Mouse (Mus musculus) layer of hippocampus, postnatal 10 days (tissue): ENCODE results near the gene Eif2ak3. TPM values are rescaled to one million over a fixed set of nuclear protein-coding genes. Genes with fewer than 3 reads are reported as not detected.

ENCODE experiments used
- DNase-seq, 2 experiments: peaks; one replicate each; pipeline ENCODE4 v3.0.0; 2021; ENCODE audit warnings: low spot score in 2 of 2
- total RNA-seq, 2 experiments: library from RNA; stranded (reverse); gene quantifications; 2 replicates each; pipeline ENCODE4 v1.2.3; 2021

Eif2ak3 gene
- total RNA-seq, 2 experiments from 2014 or later = 18.3 to 21.6 TPM

DNA sequence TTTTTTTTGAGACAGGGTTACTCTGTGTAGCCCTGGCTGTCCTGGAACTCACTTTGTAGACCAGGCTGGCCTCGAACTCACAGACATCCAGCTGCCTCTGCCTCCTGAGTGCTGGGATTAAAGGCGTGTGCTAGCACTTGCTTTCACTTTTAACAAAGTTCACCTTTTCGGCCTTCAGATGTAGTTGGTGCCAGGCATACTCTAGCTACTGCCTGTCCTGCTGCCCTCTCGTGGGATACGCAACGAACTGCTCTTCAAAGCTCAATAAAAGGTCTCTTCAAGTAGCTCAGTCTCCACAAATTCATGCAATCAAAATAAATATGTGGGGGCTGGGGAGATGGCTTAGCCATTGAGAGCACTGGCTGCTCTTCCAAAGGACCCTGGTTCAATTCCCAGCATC is 53.9 kb downstream of the Eif2ak3 start:
- no peak for DNase-seq

- DNase-seq = no peak
Measured at GRCm38 (mm10) chr6:70899594-70900003, 55.3 kb downstream of the Eif2ak3 start.

DNA sequence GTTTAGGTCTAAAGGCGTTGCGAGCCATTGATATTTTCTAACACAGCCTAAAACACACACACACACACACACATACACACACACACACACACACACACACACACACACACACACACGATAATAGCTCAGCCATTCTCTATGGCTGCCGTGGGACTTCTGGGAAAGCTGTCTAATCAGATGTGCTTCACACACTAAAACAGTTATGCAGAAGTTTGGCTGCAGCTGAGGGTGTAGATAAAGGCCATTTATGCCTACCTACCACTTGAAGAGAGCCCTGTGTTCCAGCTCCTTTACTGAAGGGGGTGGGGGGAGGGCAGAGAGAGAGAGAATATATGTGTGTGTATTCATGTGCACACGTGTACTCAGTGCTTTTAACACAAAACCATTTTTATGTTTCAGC is 59.4 kb downstream of the Eif2ak3 start:
- no peak for DNase-seq

DNA sequence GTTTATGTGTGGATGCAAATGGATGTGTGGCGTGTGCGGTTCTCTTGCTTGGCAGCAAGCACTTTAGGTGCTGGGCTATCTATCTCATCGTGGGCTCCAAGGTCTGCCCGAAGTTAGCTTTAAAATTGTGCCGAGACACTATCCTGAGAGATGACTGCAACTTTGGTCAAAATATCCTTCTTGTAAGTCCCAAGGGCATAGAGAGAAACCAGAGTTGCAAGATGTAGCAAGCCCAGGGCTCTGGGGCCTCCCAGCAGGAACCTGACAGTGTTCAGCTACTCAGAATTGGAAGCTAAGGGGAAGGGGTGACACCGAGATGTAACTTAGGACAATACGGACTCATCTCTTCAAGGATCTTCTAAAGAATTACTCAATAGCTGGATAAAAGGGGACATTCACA is 65.3 kb downstream of the Eif2ak3 start:
- no peak for DNase-seq

DNA sequence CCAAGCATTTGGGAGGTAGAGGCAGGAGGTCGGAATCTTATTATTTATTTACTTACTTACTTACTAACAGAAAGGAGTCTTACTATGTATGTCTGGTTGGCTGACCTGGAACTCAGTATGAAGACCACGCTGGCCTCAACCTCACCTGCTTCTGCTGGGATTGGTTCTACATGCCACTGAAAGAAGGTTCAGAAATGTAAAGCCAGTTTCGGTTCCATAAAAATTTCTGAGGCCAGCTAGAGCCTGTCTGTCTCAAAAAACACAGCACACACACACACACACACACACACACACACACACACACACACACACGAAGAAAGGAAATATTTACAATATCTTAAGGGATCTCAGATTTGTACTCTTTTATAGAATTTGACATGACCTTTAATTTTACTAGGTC is 66.0 kb downstream of the Eif2ak3 start:
- DNase-seq = no peak

DNA sequence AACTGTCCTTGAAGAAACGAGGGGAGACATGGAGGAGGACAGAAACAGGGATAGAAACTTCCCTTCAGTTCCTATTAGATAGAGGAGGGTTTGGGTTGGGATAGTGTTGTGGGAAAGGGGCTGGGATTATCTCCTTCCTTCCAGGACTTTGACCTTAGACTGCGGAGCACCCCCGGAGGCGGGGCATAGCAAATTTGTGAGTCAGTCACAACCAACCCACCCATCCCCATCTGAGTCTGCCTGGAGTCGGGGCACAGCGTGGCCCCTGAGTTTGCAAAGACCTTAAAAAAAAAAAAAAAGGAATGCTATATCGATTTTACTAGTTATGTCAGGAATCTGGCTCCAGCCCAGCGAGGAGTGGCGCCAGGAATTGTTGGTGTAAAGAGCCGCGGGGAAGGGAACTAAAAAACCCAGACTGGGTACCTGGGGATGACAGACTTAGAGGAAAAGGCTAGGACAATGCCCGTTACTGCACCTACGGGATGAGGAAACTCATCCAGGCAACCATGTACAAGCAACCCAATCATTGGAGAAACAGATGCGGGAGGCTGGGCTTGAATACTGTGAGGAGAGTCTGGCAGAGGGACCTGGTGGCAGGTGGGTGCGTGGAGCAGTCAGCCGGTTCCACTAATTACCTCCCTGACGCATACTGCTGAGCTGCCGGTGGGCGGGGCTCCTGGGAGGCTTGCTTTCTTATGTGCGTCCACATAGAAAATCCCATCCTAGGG is 67.5 kb downstream of the Eif2ak3 start:
- DNase-seq = peak; percentile 51 to 64

GRCm38 (mm10) chr6:70912396-70912765 is 68.1 kb downstream of the Eif2ak3 start:
- DNase-seq = no peak

DNA sequence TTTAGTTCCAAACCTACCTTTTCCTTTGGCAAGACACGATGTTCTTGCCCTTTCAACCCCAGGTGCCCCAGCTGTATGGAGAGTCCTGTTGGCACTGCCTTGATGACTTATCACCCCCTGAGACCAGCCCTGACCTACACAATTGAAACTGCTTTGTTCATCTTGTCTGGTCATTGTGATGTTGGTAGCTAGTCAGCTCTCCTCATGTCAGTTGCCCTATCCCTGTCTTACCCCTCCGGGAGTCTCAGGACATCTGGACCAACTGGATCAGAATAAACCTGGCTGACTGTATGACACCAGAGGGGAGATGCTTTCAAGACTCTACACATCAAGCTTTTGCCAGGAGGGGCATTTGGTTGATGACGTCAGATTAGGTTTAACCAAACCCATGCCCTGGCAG is 74.5 kb downstream of the Eif2ak3 start, which contains the start of gene Tex37:
Tex37 (minus strand) TSS at position 101 of the 400 bp plus-strand sequence.
- no peak for DNase-seq

GRCm38 (mm10) chr6:70921274-70922074 is 77.2 kb downstream of the Eif2ak3 start:
- peak; percentile 52 to 68 for DNase-seq

DNA sequence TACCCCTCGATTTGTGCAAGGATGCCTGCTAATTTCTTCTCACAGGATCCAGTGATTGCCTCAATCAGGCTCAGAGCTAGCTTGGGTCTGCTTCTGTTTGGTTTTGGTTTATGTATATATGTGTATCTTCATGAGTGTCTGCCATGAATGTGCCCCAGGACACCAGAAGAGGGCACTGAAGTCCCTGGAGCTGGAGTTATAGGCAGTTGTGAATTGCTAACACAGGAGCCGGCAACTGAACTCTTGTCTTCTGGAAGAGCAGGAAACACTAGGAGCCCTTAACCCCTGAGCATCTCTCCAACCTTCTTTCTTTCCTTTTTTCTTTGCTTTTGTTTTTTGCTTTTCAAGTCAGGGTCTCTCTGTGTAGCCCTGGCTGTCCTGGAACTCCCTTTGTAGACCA is 87.5 kb downstream of the Eif2ak3 start:
- DNase-seq = no peak

DNA sequence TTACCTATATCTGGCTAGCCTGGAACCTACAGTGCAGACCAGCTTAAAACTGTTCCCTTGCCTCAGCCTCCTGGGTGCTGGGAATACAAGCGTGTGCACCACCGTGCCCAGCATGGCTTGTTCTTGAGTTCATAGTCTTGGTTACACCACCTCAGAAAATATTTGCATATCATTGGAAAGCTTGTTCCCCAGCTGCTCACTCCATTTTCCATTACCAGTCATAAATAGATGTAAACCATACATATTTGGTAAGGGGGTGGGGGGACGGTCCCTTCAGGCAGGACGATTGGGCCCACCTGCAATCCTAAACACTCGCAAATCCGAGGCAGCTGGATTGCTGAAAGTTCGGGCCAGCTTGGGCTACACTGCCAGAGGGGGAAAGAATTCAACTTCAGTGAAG is 109.0 kb downstream of the Eif2ak3 start:
- no peak for DNase-seq

DNA sequence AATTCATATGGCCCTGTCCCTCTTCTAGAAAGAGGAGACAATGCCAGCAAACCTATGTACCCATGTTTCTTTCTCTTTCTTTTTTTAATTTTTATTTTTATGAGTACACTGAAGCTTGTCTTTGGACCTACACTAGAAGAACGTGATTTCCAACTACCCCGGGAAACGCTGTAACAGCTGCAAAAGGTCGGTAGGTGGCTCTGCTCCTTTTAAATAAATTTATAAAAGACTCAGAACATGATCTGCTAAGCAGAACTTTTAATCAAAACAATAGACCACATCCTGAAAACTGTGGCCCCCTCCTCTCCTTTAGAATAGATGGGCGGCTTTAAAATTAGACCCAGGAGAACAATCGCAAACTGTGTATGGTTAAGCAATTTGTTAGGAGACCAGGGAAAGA is 109.7 kb downstream of the Eif2ak3 start:
- peak in 1 of 2 experiments; percentile 32 for DNase-seq

Other genes starting within 250 kb of the Eif2ak3 start
- 10 to 100 TPM; 11.9 to 15.7 TPM for gene Rpia, start 52.3 kb upstream of the Eif2ak3 start, total RNA-seq
- gene Tex37, start 74.4 kb downstream of the Eif2ak3 start, total RNA-seq = not detected
- gene Foxi3, start 112.0 kb downstream of the Eif2ak3 start, total RNA-seq = not detected